Mouse (Mus musculus): ENCODE data around the gene Hist1h3e.
A peak's percentile ranks its signal among the peaks of the same experiment; 100 is the strongest.
"Not testable (repeated sequence)": the region's sequence is repeated elsewhere in the genome, so short reads cannot be mapped to it uniquely, and the experiment has no call there.

DNA sequence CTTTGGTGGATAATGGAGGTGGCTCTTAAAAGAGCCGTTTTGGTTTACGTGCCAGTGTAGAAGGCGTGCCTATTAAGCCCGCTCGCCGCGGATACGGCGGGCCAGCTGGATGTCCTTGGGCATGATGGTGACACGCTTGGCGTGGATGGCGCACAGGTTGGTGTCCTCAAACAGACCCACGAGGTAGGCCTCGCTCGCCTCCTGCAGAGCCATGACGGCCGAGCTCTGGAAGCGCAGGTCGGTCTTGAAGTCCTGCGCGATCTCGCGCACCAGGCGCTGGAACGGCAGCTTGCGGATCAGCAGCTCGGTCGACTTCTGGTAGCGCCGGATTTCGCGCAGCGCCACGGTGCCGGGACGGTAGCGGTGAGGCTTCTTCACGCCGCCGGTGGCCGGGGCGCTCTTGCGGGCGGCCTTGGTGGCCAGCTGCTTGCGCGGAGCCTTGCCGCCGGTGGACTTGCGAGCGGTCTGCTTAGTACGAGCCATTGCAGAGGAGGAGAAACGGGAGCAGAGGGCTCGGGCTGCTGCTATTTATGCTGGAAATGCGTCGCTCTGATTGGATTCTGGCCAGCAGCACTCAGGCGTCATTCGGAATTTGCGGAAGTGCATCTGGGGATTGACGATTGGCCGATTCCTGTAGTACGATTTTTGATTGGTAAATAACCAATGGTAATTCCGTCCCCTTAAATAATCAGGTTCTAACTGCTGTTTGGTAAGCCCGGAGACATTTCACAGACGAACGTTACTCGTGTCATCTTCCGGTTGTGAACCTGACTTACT lies at the start of gene Hist1h3e:
- peak; percentile 91 for TF ChIP-seq POLR2A (IDR thresholded peaks at IDR 0.05; ENCODE audit: control insufficient read depth, extremely low read depth, insufficient read depth, low read length, poor library complexity)
- not testable (repeated sequence) for TF ChIP-seq CTCF (IDR thresholded peaks at IDR 0.05; ENCODE audit: borderline replicate concordance, control insufficient read depth, extremely low read depth, insufficient read depth, low read length, poor library complexity)

All from thymus, adult 2 months (tissue).